8 mouse cellular contexts compared by ENCODE assay signal in genomic region chr19:44554861-44555590, GRCm38 (mm10). TPM values are rescaled to one million over a fixed set of nuclear protein-coding genes. Genes with fewer than 3 reads are reported as not detected.
DNase-seq lines count a peak whose midpoint lies in the region; ATAC-seq lines count a peak whose summit lies in the region.

Ndufb8 (minus strand) TSS chr19:44555440.

- H3K4me3 ChIP-seq in hindbrain, embryonic 13.5 days: peak within 1 kb of the TSS; percentile 84

- ATAC-seq in hindbrain, embryonic 13.5 days (ENCODE audit: low FRiP score): peak; percentile 81

- no peaks in the 10 kb centered on the region for H3K9me3 ChIP-seq in hindbrain, embryonic 13.5 days

- H3K4me1 ChIP-seq in hindbrain, embryonic 13.5 days (replicated peaks): peaks cover 37% of the 10 kb centered on the region

- H3K27ac ChIP-seq in hindbrain, embryonic 13.5 days: peak within 1 kb of the TSS; percentile 86

- peak within 1 kb of the TSS; percentile 91 for H3K4me2 ChIP-seq in hindbrain, embryonic 13.5 days

- peaks cover 15% of the 10 kb centered on the region for H3K27me3 ChIP-seq in hindbrain, embryonic 13.5 days

- H3K36me3 ChIP-seq in hindbrain, embryonic 13.5 days: peaks cover 35% of the 10 kb centered on the region

- DNase-seq in NIH3T3 (ENCODE audit: low read depth): peak; percentile 98
- DNase-seq in cerebellum, postnatal 10 days: peak; percentile 98
- peak; percentile 86 to 90 for DNase-seq in frontal cortex, postnatal 14 days (ENCODE audit: low spot score in 2 of 2)
- peak; percentile 90 to 97 for DNase-seq in layer of hippocampus, postnatal 25 days (ENCODE audit: extremely low spot score in 1 of 2, low spot score in 1 of 2)
- peak; percentile 95 for DNase-seq in lung, postnatal 25 days (ENCODE audit: low spot score)
- DNase-seq in retina, embryonic 14.5 days (ENCODE audit: low spot score): peak; percentile 94
- DNase-seq in thymus, postnatal 4 days: peak; percentile 96

- 0% methylated on average over 50 of the region's 50 CpGs for WGBS in hindbrain, embryonic 13.5 days

- peak within 1 kb of the TSS; percentile 91 for H3K9ac ChIP-seq in hindbrain, embryonic 13.5 days

RNA-seq across cellular contexts. Expression of gene Ndufb8, which starts in this region (rescaled TPM):
- polyA plus RNA-seq in hindbrain, embryonic 13.5 days (2015; fragmentation: Nextera tagmentation; extraction: Ambion mirVana): 592 and 624 TPM in 2 replicates
- total RNA-seq in layer of hippocampus, postnatal 25 days (2021): 100 to 1,000 TPM; 343 to 371 TPM

Comparison
In these comparisons a context has a peak if more than half of its experiments do, and no peak if none do; other contexts are left out.
1. Peak in every context shown above with its lines: DNase-seq, ATAC-seq, H3K4me3 ChIP-seq and H3K27ac ChIP-seq.